ENCODE assay signal across 9 mouse cellular contexts in the genomic region with DNA sequence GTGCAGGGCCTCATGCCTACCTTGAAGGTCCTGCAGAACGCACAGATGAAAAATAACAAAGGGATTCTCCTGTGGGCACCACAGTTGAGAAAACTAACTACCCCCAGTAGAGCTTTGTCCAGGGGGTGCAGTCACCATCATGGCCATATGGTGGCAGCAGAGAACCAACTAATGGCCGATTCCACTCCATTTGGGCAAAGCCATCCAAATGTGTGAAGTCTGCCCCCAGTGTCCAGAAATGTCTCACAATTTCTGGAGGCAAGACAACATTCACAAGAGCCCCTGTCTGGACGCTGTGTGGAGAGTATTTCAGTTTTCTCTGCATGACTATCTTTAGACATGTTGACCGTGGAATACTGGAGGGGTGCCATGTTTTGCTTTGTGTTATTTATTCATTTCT. TPM values are rescaled to one million over a fixed set of nuclear protein-coding genes. Genes with fewer than 3 reads are reported as not detected.
DNase-seq lines count a peak whose midpoint lies in the region; ATAC-seq lines count a peak whose summit lies in the region.
"Had no signal": no experiment of that assay in that cellular context is flagged by ENCODE, and none has a peak within 500 bp of the region (broad histone marks: within the 10 kb centered on the region; RNA-seq: fewer than 3 reads in every experiment).

No protein-coding gene starts in this region.

- DNase-seq in CD4-positive helper T cell, adult 2 months (ENCODE audit: low read depth, low spot score) = peak; percentile 79
- peak; percentile 87 to 89 for DNase-seq in adrenal gland, postnatal 36 days
- DNase-seq in heart, adult 9 months (ENCODE audit: low spot score in 2 of 2) = peak; percentile 82 to 91
- peak; percentile 92 for DNase-seq in kidney, postnatal 10 days
- peak; percentile 89 for DNase-seq in neural tube, embryonic 10.5 days (ENCODE audit: extremely low spot score, low spot score)

- peaks cover 20% of the 10 kb centered on the region for H3K36me3 ChIP-seq in embryonic facial prominence, embryonic 15.5 days
- H3K36me3 ChIP-seq in liver, embryonic 12.5 days = 0 out of 2 replicates have a peak, but pooled peaks cover 3% of the 10 kb centered on the region
- 0 out of 2 replicates have a peak, but pooled peaks cover 3% of the 10 kb centered on the region for H3K36me3 ChIP-seq in stomach, embryonic 15.5 days

- peaks cover 15% of the 10 kb centered on the region for H3K27me3 ChIP-seq in embryonic facial prominence, embryonic 15.5 days
- peaks cover 33% of the 10 kb centered on the region for H3K27me3 ChIP-seq in liver, embryonic 12.5 days (replicated peaks)
- H3K27me3 ChIP-seq in stomach, embryonic 15.5 days (replicated peaks) = 0 out of 2 replicates have a peak, but pooled peaks cover 12% of the 10 kb centered on the region

- 1% methylated on average over 4 of the region's 4 CpGs for WGBS in embryonic facial prominence, embryonic 15.5 days
- WGBS in liver, embryonic 12.5 days (ENCODE audit: insufficient replicate concordance) = 4% methylated on average over 4 of the region's 4 CpGs
- 2% methylated on average over 4 of the region's 4 CpGs for WGBS in stomach, embryonic 15.5 days

- peaks cover 55% of the 10 kb centered on the region for H3K4me1 ChIP-seq in embryonic facial prominence, embryonic 15.5 days
- H3K4me1 ChIP-seq in liver, embryonic 12.5 days = peaks cover 53% of the 10 kb centered on the region
- H3K4me1 ChIP-seq in stomach, embryonic 15.5 days = peaks cover 41% of the 10 kb centered on the region

- no peak overlapping the region for H3K4me3 ChIP-seq in embryonic facial prominence, embryonic 15.5 days (replicated peaks)
- no peak overlapping the region for H3K4me3 ChIP-seq in liver, embryonic 12.5 days
- H3K4me3 ChIP-seq in stomach, embryonic 15.5 days (replicated peaks) = no peak overlapping the region
- H3K4me3 ChIP-seq: erythroblast, embryonic 14.5 days had no signal

- H3K4me2 ChIP-seq in embryonic facial prominence, embryonic 15.5 days (replicated peaks) = no peak overlapping the region
- no peak overlapping the region for H3K4me2 ChIP-seq in liver, embryonic 12.5 days
- no peak overlapping the region for H3K4me2 ChIP-seq in stomach, embryonic 15.5 days

- H3K27ac ChIP-seq in embryonic facial prominence, embryonic 15.5 days (replicated peaks) = 0 out of 2 replicates have a peak overlapping the region, but pooled peaks have one; percentile 41
- H3K27ac ChIP-seq in liver, embryonic 12.5 days = no peak overlapping the region
- no peak overlapping the region; the same call in 1 of the 2 replicates for H3K27ac ChIP-seq in stomach, embryonic 15.5 days

- H3K9me3 ChIP-seq in embryonic facial prominence, embryonic 15.5 days (replicated peaks) = no peaks in the 10 kb centered on the region
- no peaks in the 10 kb centered on the region for H3K9me3 ChIP-seq in liver, embryonic 12.5 days (replicated peaks)
- H3K9me3 ChIP-seq in stomach, embryonic 15.5 days = no peaks in the 10 kb centered on the region

- ATAC-seq in embryonic facial prominence, embryonic 15.5 days (ENCODE audit: insufficient number of reproducible peaks, low FRiP score, low TSS enrichment, low read depth) = peak; percentile 53; the same call in 1 of the 2 replicates
- ATAC-seq in liver, embryonic 12.5 days = peak; percentile 40
- 0 out of 2 replicates have a peak, but pooled peaks have one; percentile 9 for ATAC-seq in stomach, embryonic 15.5 days (ENCODE audit: insufficient read depth, low FRiP score, low read depth)

- H3K9ac ChIP-seq in embryonic facial prominence, embryonic 15.5 days = no peak overlapping the region
- no peak overlapping the region for H3K9ac ChIP-seq in liver, embryonic 12.5 days
- H3K9ac ChIP-seq in stomach, embryonic 15.5 days = no peak overlapping the region

RNA-seq across cellular contexts. Expression of a gene that starts 1.9 kb away (rescaled TPM):
- 10 to 100 TPM in 1 of 2 experiments, 1 to 10 TPM in 1; 5.2 to 11.9 TPM for total RNA-seq in adrenal gland, postnatal 36 days (2021)
- polyA plus RNA-seq in embryonic facial prominence, embryonic 15.5 days (2015; fragmentation: Nextera tagmentation; extraction: Ambion mirVana) = 7.4 and 7.7 TPM in 2 replicates
- polyA plus RNA-seq in liver, embryonic 12.5 days (2016; fragmentation: Nextera tagmentation; extraction: Ambion mirVana) = 0.57 and 0.92 TPM in 2 replicates
- 10.8 TPM in 2 replicates for polyA plus RNA-seq in stomach, embryonic 15.5 days (2015; fragmentation: Nextera tagmentation; extraction: Ambion mirVana)

RNA-seq across cellular contexts. Expression of a gene that starts 16.8 kb away (rescaled TPM):
- 10 to 100 TPM; 17.7 to 19.8 TPM for total RNA-seq in adrenal gland, postnatal 36 days (2021)
- 17.2 and 18.2 TPM in 2 replicates for polyA plus RNA-seq in embryonic facial prominence, embryonic 15.5 days (2015; fragmentation: Nextera tagmentation; extraction: Ambion mirVana)
- polyA plus RNA-seq in liver, embryonic 12.5 days (2016; fragmentation: Nextera tagmentation; extraction: Ambion mirVana) = 5.7 and 7.4 TPM in 2 replicates
- 19.4 and 21.0 TPM in 2 replicates for polyA plus RNA-seq in stomach, embryonic 15.5 days (2015; fragmentation: Nextera tagmentation; extraction: Ambion mirVana)

RNA-seq across cellular contexts. Expression of a gene that starts 23.5 kb away (rescaled TPM):
- not detected for total RNA-seq in adrenal gland, postnatal 36 days (2021)
- not detected in 2 replicates for polyA plus RNA-seq in embryonic facial prominence, embryonic 15.5 days (2015; fragmentation: Nextera tagmentation; extraction: Ambion mirVana)
- not detected in 2 replicates for polyA plus RNA-seq in liver, embryonic 12.5 days (2016; fragmentation: Nextera tagmentation; extraction: Ambion mirVana)
- polyA plus RNA-seq in stomach, embryonic 15.5 days (2015; fragmentation: Nextera tagmentation; extraction: Ambion mirVana) = not detected in 2 replicates
- polyA plus RNA-seq: erythroblast, embryonic 14.5 days had no signal

RNA-seq across cellular contexts. Expression of a gene that starts 30.7 kb away (rescaled TPM):
- 1 to 10 TPM; 2.9 to 3.6 TPM for total RNA-seq in adrenal gland, postnatal 36 days (2021)
- polyA plus RNA-seq in embryonic facial prominence, embryonic 15.5 days (2015; fragmentation: Nextera tagmentation; extraction: Ambion mirVana) = 5.9 and 6.0 TPM in 2 replicates
- 0.53 and 0.54 TPM in 2 replicates for polyA plus RNA-seq in liver, embryonic 12.5 days (2016; fragmentation: Nextera tagmentation; extraction: Ambion mirVana)
- polyA plus RNA-seq in stomach, embryonic 15.5 days (2015; fragmentation: Nextera tagmentation; extraction: Ambion mirVana) = 3.0 and 3.1 TPM in 2 replicates

RNA-seq across cellular contexts. Expression of a gene that starts 31.7 kb away (rescaled TPM):
- total RNA-seq in adrenal gland, postnatal 36 days (2021) = 10 to 100 TPM; 45.6 to 55.8 TPM
- 75.7 and 77.6 TPM in 2 replicates for polyA plus RNA-seq in embryonic facial prominence, embryonic 15.5 days (2015; fragmentation: Nextera tagmentation; extraction: Ambion mirVana)
- polyA plus RNA-seq in liver, embryonic 12.5 days (2016; fragmentation: Nextera tagmentation; extraction: Ambion mirVana) = 45.7 and 49.2 TPM in 2 replicates
- 67.4 and 76.2 TPM in 2 replicates for polyA plus RNA-seq in stomach, embryonic 15.5 days (2015; fragmentation: Nextera tagmentation; extraction: Ambion mirVana)
